Mouse (Mus musculus) heart, adult 8-10 months (tissue): ENCODE results near the gene Usp11. TPM values are rescaled to one million over a fixed set of nuclear protein-coding genes. Genes with fewer than 3 reads are reported as not detected.
A peak's percentile ranks its signal among the peaks of the same experiment; 100 is the strongest.
"Not testable (repeated sequence)": the region's sequence is repeated elsewhere in the genome, so short reads cannot be mapped to it uniquely, and the experiment has no call there.

ENCODE experiments used
- DNase-seq: peaks from one replicate; pipeline ENCODE4 v3.0.0; 2022; ENCODE audit warnings: low spot score
- total RNA-seq, 4 experiments: library from RNA; stranded (reverse); gene quantifications; 2 replicates each; pipeline ENCODE4 v1.2.4; 2022

Usp11 gene
- 1 to 10 TPM; 3.7 to 7.3 (median 5.9) TPM for total RNA-seq

- peak; percentile 18 for DNase-seq
These were observed at the start of gene Usp11 for GRCm38 (mm10) chrX:20703741-20704290. Gene Usp11 (plus strand): TSS chrX:20703906.

GRCm38 (mm10) chrX:20657593-20657992 lies 46.1 kb upstream of the Usp11 start:
- no peak for DNase-seq

GRCm38 (mm10) chrX:20658026-20658652 lies 45.6 kb upstream of the Usp11 start, which contains the start of gene Uba1:
Gene Uba1 (plus strand): TSS chrX:20658326.
- DNase-seq = peak; percentile 68

GRCm38 (mm10) chrX:20658891-20659406 lies 44.8 kb upstream of the Usp11 start:
- DNase-seq = no peak

GRCm38 (mm10) chrX:20662317-20662715 lies 41.4 kb upstream of the Usp11 start:
- no peak for DNase-seq

- DNase-seq = peak; percentile 87
These were observed 40.8 kb upstream of the Usp11 start for GRCm38 (mm10) chrX:20662716-20663443.

GRCm38 (mm10) chrX:20663444-20663790 lies 40.3 kb upstream of the Usp11 start:
- DNase-seq = peak; percentile 3

- DNase-seq = peak; percentile 91
These were observed 16.1 kb upstream of the Usp11 start, which contains the start of gene Cdk16 for GRCm38 (mm10) chrX:20687519-20688067. Gene Cdk16 (plus strand): TSS chrX:20687954.

GRCm38 (mm10) chrX:20688068-20688547 lies 15.6 kb upstream of the Usp11 start:
- peak; percentile 73 for DNase-seq

- DNase-seq = peak; percentile 38
These were observed 15.1 kb upstream of the Usp11 start for GRCm38 (mm10) chrX:20688615-20689014.

- DNase-seq = no peak
These were observed 12.1 kb upstream of the Usp11 start for GRCm38 (mm10) chrX:20691566-20691965.

GRCm38 (mm10) chrX:20692616-20693015 lies 11.1 kb upstream of the Usp11 start:
- DNase-seq = no peak

- peak; percentile 3 for DNase-seq
These were observed 7.9 kb upstream of the Usp11 start for GRCm38 (mm10) chrX:20695842-20696241.

- DNase-seq = peak; percentile 62
These were observed 783 bp downstream of the Usp11 start for GRCm38 (mm10) chrX:20704295-20705082.

- DNase-seq = no peak
These were observed 1.3 kb downstream of the Usp11 start for GRCm38 (mm10) chrX:20705083-20705402.

GRCm38 (mm10) chrX:20728681-20729080 lies 25.0 kb downstream of the Usp11 start:
- no peak for DNase-seq

- DNase-seq = not testable (repeated sequence)
These were observed 26.3 kb downstream of the Usp11 start for GRCm38 (mm10) chrX:20730048-20730447.

GRCm38 (mm10) chrX:20736479-20736878 lies 32.8 kb downstream of the Usp11 start:
- DNase-seq = no peak

GRCm38 (mm10) chrX:20748829-20749228 lies 45.1 kb downstream of the Usp11 start:
- DNase-seq = no peak

GRCm38 (mm10) chrX:20761201-20761600 lies 57.5 kb downstream of the Usp11 start:
- DNase-seq = no peak
